Mouse (Mus musculus) ZHBTc4 (cell line): ENCODE measurements around the gene Fam19a4.

Experiments
- DNase-seq: peaks from one replicate; pipeline ENCODE4 v3.0.0-alpha.2; 2011; ENCODE audit warnings: low read depth, low spot score

The Fam19a4 gene

DNA sequence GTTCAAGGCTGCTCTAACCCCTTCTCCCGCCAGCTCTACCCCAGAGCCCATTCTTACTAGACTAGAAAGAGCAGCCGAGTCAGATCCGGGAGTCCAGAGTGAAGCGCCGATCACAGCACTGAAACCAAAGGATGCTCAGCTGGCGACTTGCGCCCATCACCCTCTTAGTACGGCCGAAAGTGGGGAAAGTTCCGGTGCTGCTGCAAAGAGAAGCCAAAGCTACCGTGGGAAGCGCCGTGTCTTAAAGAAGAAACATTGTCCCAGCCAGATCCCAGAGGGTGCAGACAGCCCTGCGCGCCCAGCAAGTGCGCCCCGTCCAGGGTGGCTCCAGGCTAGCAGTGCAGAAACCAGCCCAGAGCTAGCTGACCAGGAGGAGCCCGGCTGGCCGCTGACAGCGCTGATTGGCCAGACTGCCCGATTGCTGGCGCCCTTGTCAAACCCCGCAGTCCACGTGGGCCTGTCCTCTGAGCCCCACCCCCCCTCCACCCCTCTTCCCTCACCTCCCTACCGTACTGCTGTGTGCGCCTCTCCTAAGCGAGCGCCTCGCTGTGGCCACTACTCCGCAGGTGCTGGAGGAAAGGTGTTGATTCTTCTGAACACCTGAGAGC lies at the start of gene Fam19a4:
Gene Fam19a4, minus strand, starts transcription at position 340 of the 608 bp plus-strand sequence.
- peak; percentile 71 for DNase-seq

DNA sequence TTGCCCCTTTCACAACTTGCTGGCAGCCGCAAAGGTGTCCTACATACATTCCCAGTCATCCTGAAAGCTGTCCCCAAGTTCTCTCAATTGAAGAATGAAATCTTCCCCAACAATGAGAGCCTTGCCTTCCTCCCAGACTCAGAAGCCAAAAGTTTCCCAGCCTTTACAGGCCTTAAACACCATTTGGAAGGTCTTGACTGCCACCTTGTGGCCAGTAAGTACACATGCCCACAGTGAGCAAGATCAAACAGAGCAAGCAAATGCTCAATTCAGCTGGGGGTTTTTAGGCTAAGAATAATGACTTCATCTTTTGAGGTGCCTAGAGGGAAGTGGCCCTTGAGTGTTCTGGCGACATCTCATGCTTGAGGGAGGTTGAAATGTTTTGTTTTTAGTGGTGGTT lies 46.6 kb upstream of the Fam19a4 start:
- peak; percentile 90 for DNase-seq

DNA sequence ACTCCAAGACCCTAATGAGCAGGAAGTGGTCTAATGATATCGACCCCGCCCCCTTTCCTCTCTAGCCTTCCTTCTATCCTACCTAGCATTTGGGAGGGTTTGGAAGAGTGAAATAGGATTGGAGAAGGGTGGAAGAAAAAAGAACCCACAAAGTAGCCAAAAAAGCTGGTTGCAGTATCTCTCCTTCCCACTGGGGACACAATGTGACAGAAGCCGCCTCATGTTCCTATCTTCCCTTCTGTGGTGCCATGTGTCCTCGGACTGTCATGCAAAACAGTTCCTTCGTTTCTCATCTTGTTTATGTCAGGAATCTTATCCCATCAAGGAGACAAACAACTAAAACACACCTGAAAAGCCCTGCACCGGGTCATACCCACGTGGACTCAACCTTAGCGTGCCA lies 45.9 kb upstream of the Fam19a4 start:
- DNase-seq, result peak; percentile 49

- peak; percentile 77 for DNase-seq
These were observed 44.1 kb upstream of the Fam19a4 start for GRCm38 (mm10) chr6:97104264-97104852.

- peak; percentile 97 for DNase-seq
These were observed 41.9 kb upstream of the Fam19a4 start for GRCm38 (mm10) chr6:97101958-97102702.

DNA sequence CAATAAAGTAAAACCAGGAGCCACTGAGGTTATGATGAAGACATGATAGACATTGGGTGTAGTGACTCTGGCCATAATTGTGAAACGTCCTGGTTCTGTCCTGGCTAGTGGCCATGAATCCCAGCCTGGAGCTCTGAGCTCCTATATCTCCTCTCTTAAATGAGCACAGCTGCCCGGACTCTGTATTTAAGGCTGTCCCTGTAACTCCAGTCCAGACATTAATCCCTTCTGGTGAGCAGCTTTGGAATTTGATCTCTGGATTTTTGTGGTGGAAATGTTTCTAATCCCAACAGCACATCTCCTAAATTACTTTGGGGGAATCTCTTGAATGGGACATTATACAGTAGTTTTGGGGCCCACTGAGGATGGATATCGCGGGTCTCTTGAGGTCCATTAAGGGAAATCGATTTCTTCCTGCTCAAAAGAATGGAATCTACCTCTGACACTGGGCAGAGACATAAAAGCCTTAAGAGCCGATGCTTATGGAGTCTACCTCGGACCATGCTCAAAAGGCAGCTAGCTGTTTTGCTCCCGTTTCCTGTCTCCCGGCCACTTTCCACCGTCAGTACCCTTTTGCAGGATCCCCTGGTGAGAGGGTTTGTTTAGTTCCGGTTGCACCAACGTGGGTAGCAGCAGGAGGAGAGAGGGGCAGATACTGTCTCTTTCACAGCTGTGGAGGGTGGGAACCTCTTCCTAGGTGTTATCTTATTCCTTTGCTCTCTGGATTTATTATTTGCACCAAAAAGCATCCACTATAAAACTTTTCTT lies 41.2 kb upstream of the Fam19a4 start:
- peak; percentile 81 for DNase-seq

- DNase-seq, result peak; percentile 40
These were observed 22.1 kb upstream of the Fam19a4 start for GRCm38 (mm10) chr6:97082336-97082735.

DNA sequence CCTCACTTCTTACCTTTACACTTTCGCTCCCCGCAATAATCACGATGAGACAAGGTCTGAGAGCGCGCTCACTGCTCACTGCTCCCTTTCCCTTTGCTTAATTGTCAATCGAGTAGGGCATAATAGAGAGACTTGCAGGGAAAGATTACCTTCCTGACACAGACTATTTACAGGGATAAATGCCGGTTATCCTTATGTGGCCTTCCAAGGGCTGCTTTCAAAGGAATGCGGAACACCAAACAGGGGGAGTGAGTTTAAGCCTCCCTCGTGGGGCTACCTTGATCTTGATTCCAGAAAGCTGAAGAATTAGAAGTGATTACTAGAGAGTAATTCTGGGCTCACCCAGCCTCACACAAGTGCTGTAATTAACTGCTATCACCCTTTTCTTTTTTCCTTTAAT lies 19.8 kb upstream of the Fam19a4 start:
- DNase-seq, result no peak

DNA sequence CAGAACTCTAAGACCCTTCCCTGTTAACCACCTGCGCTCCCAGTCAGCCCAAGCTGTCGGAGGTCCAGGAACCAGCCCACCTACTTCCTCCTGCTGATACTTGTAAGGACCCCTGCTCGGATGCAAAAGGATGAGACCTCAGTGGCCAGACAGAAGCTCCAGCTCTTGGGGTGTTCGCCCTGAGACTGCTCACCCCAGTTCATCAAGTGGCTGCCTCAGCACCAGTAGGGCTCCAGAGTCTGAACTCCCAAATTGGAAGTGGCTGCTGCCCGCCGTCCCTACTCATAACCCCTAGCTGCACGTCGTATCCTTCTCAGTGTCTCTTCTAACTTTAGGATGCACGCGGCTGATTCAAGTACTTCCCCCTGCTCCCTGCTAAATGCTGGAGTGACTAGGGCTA lies 614 bp downstream of the Fam19a4 start:
- no peak for DNase-seq

DNA sequence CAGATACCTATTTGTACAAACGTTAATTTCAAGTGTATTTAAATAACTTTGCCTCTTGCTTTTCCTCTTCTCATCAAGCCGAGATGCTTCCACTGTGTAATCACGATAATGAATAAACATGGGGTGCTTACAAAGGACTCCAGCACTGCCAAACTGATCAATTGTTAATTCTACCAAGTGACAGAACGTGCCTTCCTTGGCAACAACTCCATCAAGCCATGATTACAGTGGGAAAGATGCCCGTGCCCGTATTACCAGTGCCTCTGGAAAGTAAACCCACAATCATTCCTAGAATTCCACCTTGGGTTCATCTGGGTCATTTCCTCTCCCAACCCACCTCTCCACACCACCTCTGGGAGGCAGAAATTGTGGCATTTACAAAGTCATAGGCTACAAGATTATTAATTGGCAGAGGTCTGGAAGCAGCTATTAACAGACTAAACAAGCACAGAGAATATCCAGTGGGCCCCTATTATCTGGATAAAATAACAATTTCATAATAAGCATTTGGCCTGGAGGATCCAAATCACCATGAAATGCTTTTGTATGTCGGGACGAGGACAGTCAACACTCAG lies 7.9 kb downstream of the Fam19a4 start:
- DNase-seq, result no peak

DNA sequence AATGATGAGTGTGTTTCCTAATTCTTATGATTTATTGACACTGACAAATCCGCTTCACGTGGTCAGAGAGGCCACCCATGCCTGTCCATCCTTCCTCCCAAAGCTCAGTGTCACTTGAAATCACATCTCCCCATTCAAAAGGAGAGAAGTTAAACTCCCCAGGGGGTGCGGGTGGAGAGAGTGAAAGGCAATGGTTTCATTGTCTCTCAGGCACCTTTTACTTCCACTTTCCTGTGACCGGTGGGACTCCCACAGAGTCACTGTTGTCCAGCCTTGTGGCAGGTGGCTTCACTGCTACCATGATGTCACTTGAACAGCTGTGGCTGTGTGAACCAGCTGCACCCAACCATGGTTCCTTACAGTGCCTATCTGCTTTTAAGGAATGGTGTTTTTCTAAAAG lies 11.8 kb downstream of the Fam19a4 start:
- DNase-seq, result peak; percentile 92

GRCm38 (mm10) chr6:97046541-97046940 lies 13.7 kb downstream of the Fam19a4 start:
- peak; percentile 77 for DNase-seq

DNA sequence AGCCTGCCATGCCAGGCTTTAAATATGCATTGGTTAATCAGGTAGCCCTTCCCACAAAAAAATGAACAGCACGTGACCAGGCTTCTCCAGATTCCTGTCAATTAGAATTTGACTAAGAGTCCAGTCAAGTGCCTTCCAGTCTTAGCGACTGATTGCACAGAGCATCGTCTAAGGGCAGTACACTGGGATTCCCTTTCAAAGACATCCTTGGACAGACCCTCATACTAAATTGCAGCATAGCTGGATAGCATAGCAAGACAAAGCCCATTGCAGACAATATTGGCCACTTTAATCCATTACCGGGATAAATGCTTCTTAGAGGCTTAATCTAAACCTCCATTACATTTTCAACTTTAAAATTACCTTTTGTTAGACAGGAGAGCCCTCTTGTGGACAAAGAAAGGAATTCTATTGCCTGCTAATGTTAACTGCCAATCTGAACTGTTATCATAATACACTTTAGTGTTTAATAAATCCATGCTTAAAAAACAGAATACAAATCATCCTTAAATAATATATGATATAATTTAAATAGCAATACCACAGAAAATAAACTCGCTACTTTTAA lies 33.0 kb downstream of the Fam19a4 start:
- peak; percentile 49 for DNase-seq

GRCm38 (mm10) chr6:97019323-97019722 lies 40.9 kb downstream of the Fam19a4 start:
- no peak for DNase-seq

DNA sequence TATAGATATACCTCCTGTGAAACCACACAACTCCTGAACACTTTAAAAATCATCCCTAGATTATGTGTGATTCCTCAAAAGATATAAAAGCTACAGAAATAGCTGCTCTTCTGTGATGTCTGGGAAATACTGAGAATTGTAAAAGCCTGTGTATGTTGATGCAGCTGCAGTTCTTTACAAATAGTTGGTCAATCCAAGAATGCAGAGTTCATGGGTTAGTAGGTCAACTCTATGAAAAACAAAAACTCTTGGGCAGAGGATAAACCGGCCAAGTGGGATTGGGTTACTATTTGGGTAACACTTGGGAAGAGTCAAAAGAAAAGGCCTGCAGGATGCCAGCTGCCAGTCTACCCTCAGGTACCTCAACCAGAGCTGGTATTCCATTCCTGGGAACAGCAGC lies 43.5 kb downstream of the Fam19a4 start:
- DNase-seq, result no peak

DNA sequence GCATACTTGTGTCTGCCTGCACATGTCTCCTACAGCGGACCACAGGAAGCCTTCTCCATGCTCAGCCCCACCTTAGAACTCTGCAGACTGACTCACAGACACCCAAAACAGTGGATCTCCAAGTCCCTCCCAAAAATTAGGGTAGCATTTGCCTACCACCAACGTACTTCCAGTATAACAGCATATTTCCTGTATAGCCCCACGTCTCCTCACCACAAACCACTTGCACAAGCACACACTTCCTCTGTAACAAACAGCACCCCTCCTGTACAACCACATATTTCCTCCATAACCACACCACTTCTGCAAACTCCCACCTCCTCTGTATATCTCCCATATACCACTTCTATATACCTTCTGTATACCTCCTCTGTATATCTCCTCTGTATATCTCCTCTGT lies 44.2 kb downstream of the Fam19a4 start:
- DNase-seq, result no peak

GRCm38 (mm10) chr6:97006513-97007094 lies 53.6 kb downstream of the Fam19a4 start:
- peak; percentile 87 for DNase-seq

DNA sequence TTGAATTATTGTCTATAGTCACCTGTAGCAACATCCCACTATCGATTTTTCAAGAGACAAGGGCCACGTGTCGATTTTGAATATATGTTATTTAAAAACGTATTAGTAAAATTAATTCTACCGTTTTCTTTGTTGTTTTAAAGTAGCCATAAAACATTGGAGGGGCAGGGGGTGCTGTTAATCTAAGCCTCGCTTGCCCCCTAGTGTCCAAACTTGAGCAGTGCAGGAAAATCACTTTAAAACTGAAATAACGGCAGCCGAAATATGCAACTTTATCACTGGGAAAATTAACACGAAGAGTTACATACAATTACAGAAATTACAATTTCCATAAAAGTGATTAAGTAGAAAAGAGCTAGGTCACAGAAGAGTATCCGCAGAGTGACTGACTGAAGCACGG lies 55.2 kb downstream of the Fam19a4 start:
- peak; percentile 38 for DNase-seq

- peak; percentile 64 for DNase-seq
These were observed 64.6 kb downstream of the Fam19a4 start for GRCm38 (mm10) chr6:96995556-96996159.

GRCm38 (mm10) chr6:96991741-96992140 lies 68.5 kb downstream of the Fam19a4 start:
- no peak for DNase-seq

DNA sequence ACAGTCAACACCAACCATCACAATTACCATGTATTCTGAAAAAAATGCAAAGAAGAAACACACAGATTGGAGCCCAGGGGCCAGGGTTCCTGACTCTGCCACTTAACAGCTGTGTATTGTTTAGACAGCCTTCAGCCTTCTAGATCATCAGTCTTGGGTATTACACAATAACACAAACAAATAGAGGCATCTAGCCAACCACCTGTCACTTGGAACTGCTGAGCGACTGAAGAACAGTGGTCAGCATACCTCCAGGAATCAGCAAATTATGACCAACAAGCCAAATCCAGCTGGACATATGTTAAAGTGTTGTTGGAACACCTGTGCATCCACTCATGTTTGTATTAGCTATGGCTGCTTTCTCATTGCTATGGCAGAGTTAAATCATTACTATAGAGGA lies 82.7 kb downstream of the Fam19a4 start:
- DNase-seq, result no peak
